Mouse (Mus musculus) myocyte (in vitro differentiated cells): ENCODE measurements at regions not wholly inside any gene's neighbourhood (a gene's known extent, or its start where the extent isn't known, plus 50 kb on each side); places are given as distances from the start of the nearest gene placed in this dataset.

ENCODE experiments used
- CEBPB ChIP-seq: IDR thresholded peaks from 2 replicates; pipeline ENCODE4 v1.6.1; 2011; ENCODE audit warnings: mild to moderate bottlenecking, moderate library complexity; ENCODE audit not compliant: poor library complexity, insufficient read depth, severe bottlenecking
- E2F4 ChIP-seq: IDR thresholded peaks from one replicate; pipeline ENCODE4 v1.6.1; 2011; ENCODE audit warnings: mild to moderate bottlenecking, control low read depth, moderate library complexity; ENCODE audit not compliant: insufficient read depth
- MAX ChIP-seq: IDR thresholded peaks from one replicate; pipeline ENCODE4 v1.6.1; 2011; ENCODE audit warnings: low read depth, mild to moderate bottlenecking, control low read depth
- POLR2A ChIP-seq: IDR thresholded peaks from one replicate; pipeline ENCODE4 v1.6.1; 2011; ENCODE audit warnings: low read depth, mild to moderate bottlenecking, control low read depth, moderate library complexity; ENCODE audit not compliant: insufficient read length
- REST ChIP-seq: IDR thresholded peaks from one replicate; pipeline ENCODE4 v1.6.1; 2011; ENCODE audit warnings: mild to moderate bottlenecking, control low read depth, moderate library complexity; ENCODE audit not compliant: insufficient read depth, insufficient read length
- TCF12 ChIP-seq: IDR thresholded peaks from one replicate; pipeline ENCODE4 v1.6.1; 2011; ENCODE audit warnings: mild to moderate bottlenecking, control low read depth; ENCODE audit not compliant: poor library complexity, insufficient read depth, severe bottlenecking
- USF1 ChIP-seq: IDR thresholded peaks from one replicate; pipeline ENCODE4 v1.6.1; 2011; ENCODE audit warnings: low read depth, mild to moderate bottlenecking, control low read depth, moderate library complexity

- no peak for TF ChIP-seq USF1
- no peak for TF ChIP-seq MAX
- no peak for TF ChIP-seq POLR2A
- no peak for TF ChIP-seq E2F4
- no peak for TF ChIP-seq REST
- no peak for TF ChIP-seq CEBPB
- no peak for TF ChIP-seq TCF12
Observed at GRCm38 (mm10) chr9:85127107-85127506, 185.5 kb upstream of the Gm11114 start.
